Mouse (Mus musculus) small intestine, adult 2 months (tissue): ENCODE data around the gene Masp1. TPM values are rescaled to one million over a fixed set of nuclear protein-coding genes. Genes with fewer than 3 reads are reported as not detected.

Experiments used
- H3K27ac ChIP-seq: fragments of 200-500 bp; 2 replicates; pipeline ENCODE4 v1.5.1; 2012; ENCODE audit warnings: low read depth, low read length, control low read depth, inconsistent platforms; ENCODE audit not compliant: insufficient read depth
- H3K27me3 ChIP-seq: fragments of 200-500 bp; 2 replicates; pipeline ENCODE4 v1.6.1; 2012; ENCODE audit warnings: mild to moderate bottlenecking, moderate library complexity, low read length, inconsistent platforms; ENCODE audit not compliant: control insufficient read depth, insufficient read depth
- H3K36me3 ChIP-seq: fragments of 200-500 bp; 2 replicates; pipeline ENCODE4 v1.6.1; 2012; ENCODE audit warnings: mild to moderate bottlenecking, low read length, control low read depth, inconsistent platforms; ENCODE audit not compliant: control insufficient read depth, insufficient read depth
- H3K4me1 ChIP-seq: fragments of 200-500 bp; 2 replicates; pipeline ENCODE4 v1.6.1; 2012; ENCODE audit warnings: low read length, inconsistent platforms, mixed read lengths; ENCODE audit not compliant: control insufficient read depth, insufficient read depth, insufficient read length
- H3K4me3 ChIP-seq: fragments of 200-500 bp; 2 replicates; pipeline ENCODE4 v1.5.1; 2012; ENCODE audit warnings: low read depth, mild to moderate bottlenecking, control low read depth, inconsistent platforms, low read length, moderate library complexity
- CTCF ChIP-seq: fragments of 200-500 bp; IDR thresholded peaks from 2 replicates; pipeline ENCODE4 v1.5.1; 2012; ENCODE audit warnings: low read depth, mild to moderate bottlenecking, control low read depth, inconsistent platforms, low read length, moderate library complexity, mixed read lengths; ENCODE audit not compliant: insufficient replicate concordance, insufficient read length; ENCODE audit errors: extremely low read depth
- POLR2A ChIP-seq: fragments of 200-500 bp; IDR thresholded peaks from 2 replicates; pipeline ENCODE4 v1.6.1; 2012; ENCODE audit warnings: low read depth, mild to moderate bottlenecking, control low read depth, inconsistent platforms, low read length, moderate library complexity
- WGBS: fragments of 180-500 bp; shearing (Covaris S2); methylation state at CpG from one replicate; pipeline ENCODE4 v1.1.7; 2018; 5-methylcytosine and 5-hydroxymethylcytosine counted together
- polyA plus RNA-seq: library from polyadenylated mRNA; depleted of rRNA; stranded (reverse); fragments of >200 nt; gene quantifications from 2 replicates; pipeline ENCODE4 v1.2.3, GENCODE M21; 2012; rRNA removed

Gene Masp1
- 0.37 and 0.53 TPM in 2 replicates for polyA plus RNA-seq

DNA sequence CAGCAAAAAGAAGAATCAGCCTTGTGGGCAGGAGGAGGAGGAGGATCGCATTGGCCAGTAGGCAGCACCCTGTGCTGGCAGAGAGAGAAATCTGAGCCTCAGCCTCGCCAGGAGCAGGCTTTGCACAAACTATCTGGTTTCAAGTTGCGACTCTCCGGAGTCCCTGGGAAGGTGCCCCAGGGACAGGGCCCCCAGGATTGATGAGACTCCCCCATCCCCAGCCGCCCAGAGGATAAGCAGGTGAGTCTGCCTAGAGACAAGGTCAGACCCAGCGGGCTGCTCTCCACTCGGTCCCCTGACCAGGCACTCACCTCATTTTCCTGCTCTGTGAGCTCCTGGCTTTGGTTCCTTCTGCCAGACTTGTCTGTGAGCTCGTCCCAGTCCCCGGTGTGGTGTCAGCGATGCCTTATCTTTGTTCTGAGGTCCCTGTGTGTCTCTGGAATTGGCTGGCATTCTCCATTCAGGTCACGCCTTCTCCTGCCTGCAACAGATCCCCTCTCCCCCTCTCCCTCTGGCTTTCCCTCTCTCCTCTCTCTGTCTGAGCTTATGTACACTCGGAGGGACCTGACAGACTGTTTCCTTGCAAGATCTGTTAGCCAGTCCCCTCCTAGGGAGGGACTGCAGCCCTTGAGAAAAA is at the start of gene Masp1, which contains the start of gene Rtp4:
Gene Masp1, minus strand, starts transcription at position 581 of the 637 bp plus-strand sequence.
Gene Rtp4, plus strand, starts transcription at position 57 of the 637 bp plus-strand sequence.
- WGBS, result 7% methylated on average over 12 of the region's 12 CpGs
- TF ChIP-seq POLR2A, result no peak
- TF ChIP-seq CTCF, result no peak
- no peaks in the 10 kb centered on the region for H3K36me3 ChIP-seq
- H3K27me3 ChIP-seq, result no peaks in the 10 kb centered on the region
- no peaks in the 10 kb centered on the region for H3K4me1 ChIP-seq
- peak within 1 kb of the TSS; percentile 8; the same call in 1 of the 2 replicates for H3K4me3 ChIP-seq
- H3K27ac ChIP-seq, result no peak within 1 kb of the TSS

- TF ChIP-seq CTCF (no peak), POLR2A (no peak)
- Histone ChIP-seq H3K27ac (no peak overlapping the region), H3K27me3 (no peaks in the 10 kb centered on the region), H3K4me1 (no peaks in the 10 kb centered on the region), H3K36me3 (no peaks in the 10 kb centered on the region), H3K4me3 (no peak overlapping the region)
- 71% methylated on average over 4 of the region's 4 CpGs for WGBS
Observed at GRCm38 (mm10) chr16:23568369-23568958, 47.8 kb upstream of the Masp1 start.

- TF ChIP-seq CTCF (no peak), POLR2A (no peak)
- no peaks in the 10 kb centered on the region for H3K4me1 ChIP-seq
- H3K27ac ChIP-seq, result no peak overlapping the region
- no peak overlapping the region for H3K4me3 ChIP-seq
- H3K27me3 ChIP-seq, result no peaks in the 10 kb centered on the region; the same call in 1 of the 2 replicates
- no peaks in the 10 kb centered on the region for H3K36me3 ChIP-seq
- 71% methylated on average over 2 of the region's 2 CpGs for WGBS
Observed at GRCm38 (mm10) chr16:23557669-23558068, 37.1 kb upstream of the Masp1 start.

GRCm38 (mm10) chr16:23557195-23557594 is 36.6 kb upstream of the Masp1 start:
- WGBS, result 76% methylated on average over 5 of the region's 5 CpGs
- no peaks in the 10 kb centered on the region for H3K36me3 ChIP-seq

GRCm38 (mm10) chr16:23554673-23555072 is 34.1 kb upstream of the Masp1 start:
- H3K36me3 ChIP-seq, result no peaks in the 10 kb centered on the region
- no peaks in the 10 kb centered on the region; the same call in 1 of the 2 replicates for H3K27me3 ChIP-seq
- no peak overlapping the region for H3K4me3 ChIP-seq
- H3K27ac ChIP-seq, result no peak overlapping the region
- H3K4me1 ChIP-seq, result no peaks in the 10 kb centered on the region
- TF ChIP-seq POLR2A, result no peak
- no peak for TF ChIP-seq CTCF
- WGBS, result 57% methylated on average over 5 of the region's 5 CpGs

More at GRCm38 (mm10) chr16:23557195-23557594, 36.6 kb upstream of the Masp1 start:
- H3K4me3 ChIP-seq, result no peak overlapping the region
- H3K27me3 ChIP-seq, result no peaks in the 10 kb centered on the region; the same call in 1 of the 2 replicates
- H3K27ac ChIP-seq, result no peak overlapping the region
- no peaks in the 10 kb centered on the region for H3K4me1 ChIP-seq
- TF ChIP-seq POLR2A (no peak), CTCF (no peak)

- Histone ChIP-seq H3K27me3 (no peaks in the 10 kb centered on the region; the same call in 1 of the 2 replicates), H3K27ac (no peak overlapping the region), H3K4me3 (no peak overlapping the region), H3K4me1 (no peaks in the 10 kb centered on the region), H3K36me3 (no peaks in the 10 kb centered on the region)
- no peak for TF ChIP-seq CTCF
- TF ChIP-seq POLR2A, result no peak
- WGBS, result 87% methylated on average over 18 of the region's 18 CpGs
Observed at GRCm38 (mm10) chr16:23550981-23551582, 30.5 kb upstream of the Masp1 start.

DNA sequence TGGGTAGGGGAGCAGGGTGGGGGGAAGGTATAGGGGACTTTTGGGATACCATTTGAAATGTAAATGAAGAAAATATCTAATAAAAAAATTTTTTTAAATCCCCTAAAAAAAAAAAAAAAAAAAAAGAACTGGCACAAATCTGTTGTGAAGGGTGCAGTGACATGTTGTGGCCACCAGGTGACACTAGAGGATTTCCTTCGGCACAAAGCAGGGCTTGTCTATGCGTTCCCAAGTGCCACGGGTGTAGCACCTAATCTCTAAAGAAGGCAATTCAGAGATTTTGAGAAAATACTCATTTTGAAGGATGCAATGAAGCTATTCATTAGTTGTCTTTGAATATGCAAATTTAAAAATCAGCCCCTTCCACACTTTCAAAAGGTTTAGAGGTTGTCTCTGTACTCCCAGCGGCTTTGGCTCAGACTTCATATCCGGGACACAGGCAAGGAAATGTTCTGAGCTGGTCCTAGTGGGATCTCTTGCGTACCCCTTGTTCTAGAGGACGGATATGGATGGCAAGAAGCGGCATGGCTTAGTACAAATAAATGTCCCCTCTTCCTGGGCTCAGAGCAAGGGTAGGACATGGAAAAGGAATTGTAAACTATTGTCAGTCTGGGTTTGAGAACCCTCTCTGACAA is 29.8 kb upstream of the Masp1 start:
- 43% methylated on average over 8 of the region's 8 CpGs for WGBS
- no peaks in the 10 kb centered on the region for H3K4me1 ChIP-seq
- TF ChIP-seq POLR2A (no peak), CTCF (peak; percentile 82; the same call in 1 of the 2 replicates)
- H3K27ac ChIP-seq, result no peak overlapping the region
- no peaks in the 10 kb centered on the region; the same call in 1 of the 2 replicates for H3K27me3 ChIP-seq
- no peaks in the 10 kb centered on the region for H3K36me3 ChIP-seq
- no peak overlapping the region for H3K4me3 ChIP-seq
